Mouse (Mus musculus) gastrocnemius, adult 18-20 months (tissue): Measurements from ENCODE around the gene D230025D16Rik. TPM values are rescaled to one million over a fixed set of nuclear protein-coding genes. Genes with fewer than 3 reads are reported as not detected.
"Not testable (repeated sequence)": the region's sequence is repeated elsewhere in the genome, so short reads cannot be mapped to it uniquely, and the experiment has no call there.

Source experiments
- DNase-seq: peaks from one replicate; pipeline ENCODE4 v3.0.0; 2021; ENCODE audit warnings: low spot score
- total RNA-seq, 2 experiments: library from RNA; stranded (reverse); gene quantifications; 2 replicates each; pipeline ENCODE4 v1.2.3; 2021

D230025D16Rik gene
- total RNA-seq, 2 experiments from 2014 or later = 39.5 to 47.6 TPM

DNA sequence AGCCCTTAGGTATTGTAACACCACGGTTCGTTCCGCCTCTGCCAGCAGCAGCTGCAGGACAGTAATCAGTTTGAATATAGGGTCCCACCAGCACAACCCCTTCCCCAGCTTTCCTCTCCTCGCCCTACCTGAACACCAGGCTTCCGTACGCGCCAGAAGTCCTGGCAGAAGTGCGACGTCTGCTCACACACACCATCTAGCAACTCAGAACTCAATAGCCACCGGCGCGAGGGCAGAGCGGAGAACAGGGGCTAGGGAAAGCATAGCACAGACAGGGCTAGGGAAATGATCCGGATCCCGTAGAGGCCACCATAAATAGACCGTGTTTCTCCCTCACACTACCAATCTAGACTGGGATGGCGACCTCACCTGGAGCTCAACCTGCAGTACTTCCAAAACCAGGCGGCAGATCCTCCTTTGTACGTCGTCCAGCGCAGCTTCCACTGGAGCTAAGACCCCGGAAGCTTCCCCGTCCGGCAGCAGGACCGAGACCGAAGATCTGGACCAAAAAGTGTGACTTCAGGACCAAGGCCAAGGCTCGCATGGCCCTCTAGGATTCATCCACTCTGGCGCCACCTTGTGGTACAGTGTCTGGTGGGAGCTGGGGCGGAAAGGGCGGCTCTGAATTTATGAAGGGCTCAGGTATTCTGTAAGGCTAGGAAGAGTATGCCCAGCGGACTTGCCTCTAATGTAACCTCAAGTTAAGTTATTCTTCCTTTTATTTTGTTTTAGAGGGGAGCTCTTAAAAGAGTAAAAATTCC, 65.8 kb downstream of the D230025D16Rik start:
- DNase-seq = peak; percentile 91

DNA sequence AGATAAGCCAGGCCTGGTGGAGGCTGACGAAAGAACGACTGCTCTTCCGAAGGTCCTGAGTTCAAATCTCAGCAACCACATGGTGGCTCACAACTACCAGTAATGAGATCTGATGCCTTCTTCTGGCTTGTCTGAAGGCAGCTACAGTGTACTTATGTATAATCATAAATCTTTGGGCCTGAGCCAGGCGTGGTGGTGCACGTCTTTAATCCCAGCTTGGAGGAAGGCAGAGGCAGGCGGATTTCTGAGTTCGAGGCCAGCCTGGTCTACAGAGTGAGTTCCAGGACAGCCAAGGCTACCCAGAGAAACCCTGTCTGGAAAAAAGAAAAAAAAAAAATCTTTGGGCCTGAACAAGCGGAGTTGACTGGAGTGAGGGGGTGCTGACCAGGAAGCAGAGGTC, 66.4 kb downstream of the D230025D16Rik start:
- DNase-seq = not testable (repeated sequence)

DNA sequence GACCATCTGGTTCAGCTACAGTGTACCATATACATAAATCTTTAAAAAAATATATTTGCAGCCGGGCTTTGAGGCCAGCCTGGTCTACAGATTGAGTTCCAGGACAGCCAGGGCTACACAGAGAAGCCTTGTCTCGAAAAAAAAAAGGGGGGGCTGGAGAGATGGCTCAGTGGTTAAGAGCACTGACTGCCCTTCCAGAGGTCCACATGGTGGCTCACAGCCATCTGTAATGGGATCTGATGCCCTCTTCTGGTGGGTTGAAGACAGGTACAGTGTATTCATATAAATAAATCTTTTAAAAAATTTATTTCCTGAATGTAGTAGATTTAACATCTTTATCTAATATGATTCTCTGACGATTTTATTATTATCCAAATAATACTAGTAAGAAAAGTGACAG, 66.9 kb downstream of the D230025D16Rik start:
- DNase-seq = not testable (repeated sequence)

DNA sequence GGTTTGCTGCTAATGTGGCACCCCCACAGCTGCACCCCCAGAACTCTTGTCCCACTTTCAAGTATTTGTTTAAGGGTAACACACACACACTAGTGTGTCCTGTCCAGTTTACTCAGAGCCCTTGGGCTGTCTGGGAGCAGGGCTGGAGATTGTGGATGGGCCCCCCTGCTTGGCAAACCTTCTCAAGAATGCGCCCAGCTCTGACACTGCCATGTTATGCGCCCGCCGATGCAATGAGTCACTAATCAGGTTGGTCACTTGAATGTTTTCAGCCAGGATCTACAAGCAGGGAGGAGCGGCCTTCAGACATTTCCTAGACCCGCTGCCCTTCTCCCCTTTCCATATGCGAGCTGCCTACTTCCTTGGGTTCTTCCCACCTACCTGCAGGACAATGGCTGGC, 67.5 kb downstream of the D230025D16Rik start:
- no peak for DNase-seq

DNA sequence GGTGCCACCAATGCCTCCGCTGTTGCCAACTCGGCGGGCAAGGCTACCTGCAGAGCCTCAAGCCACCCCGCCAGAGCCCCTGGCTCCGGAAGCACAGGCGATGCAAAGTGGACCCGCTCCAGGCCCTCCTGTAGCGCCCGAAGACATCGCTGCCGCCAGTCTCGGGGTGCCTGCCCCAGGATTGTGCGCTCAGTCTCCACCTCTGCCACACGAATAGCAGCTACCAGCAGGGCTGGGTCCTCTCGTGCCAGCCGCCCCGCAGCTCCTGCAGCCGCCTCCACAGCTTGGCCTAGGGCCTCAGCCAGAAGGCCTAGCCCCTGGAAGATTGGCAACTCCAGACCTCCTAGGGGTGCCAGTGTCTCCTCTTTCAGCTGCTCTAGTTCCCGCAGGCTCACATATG, 68.5 kb downstream of the D230025D16Rik start:
- no peak for DNase-seq

DNA sequence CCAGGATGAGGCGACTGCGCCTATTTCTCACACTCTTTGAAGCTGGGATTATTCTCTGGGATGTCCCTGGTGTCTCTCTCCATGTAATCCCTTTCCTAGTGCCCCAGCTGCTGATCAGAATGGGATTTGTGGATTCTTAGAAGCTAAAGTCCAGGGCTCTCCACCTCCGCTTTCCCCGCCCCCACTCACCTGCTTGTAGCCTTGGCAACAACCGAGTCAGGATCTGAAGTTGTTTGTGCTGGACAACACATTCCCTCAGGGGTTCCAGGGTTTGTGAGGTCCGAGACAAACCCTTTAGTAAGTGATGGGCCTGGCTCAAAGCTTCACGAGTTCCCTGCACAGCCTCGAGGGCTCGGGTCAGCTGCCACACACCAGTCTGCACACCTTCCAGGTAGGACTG, 69.8 kb downstream of the D230025D16Rik start:
- DNase-seq = no peak

DNA sequence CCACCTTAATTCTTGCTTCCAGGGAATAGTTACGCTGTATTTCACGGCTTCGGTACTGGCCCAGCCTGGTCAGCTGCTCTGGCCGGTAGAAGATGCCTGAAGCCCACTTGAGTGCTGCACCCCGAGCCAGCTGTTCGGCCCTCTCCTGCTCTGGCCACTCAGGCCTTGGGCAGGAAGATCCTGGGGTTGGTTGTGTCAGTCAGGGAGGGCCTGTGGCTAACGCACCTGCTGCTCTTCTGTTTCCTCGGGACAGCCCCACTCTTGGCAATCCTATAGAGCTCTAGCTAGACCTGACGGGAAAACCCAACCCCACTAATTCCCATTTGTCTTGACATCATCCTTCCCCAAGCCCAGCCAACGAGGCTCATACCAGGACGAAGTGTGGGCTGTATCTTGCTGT, 70.3 kb downstream of the D230025D16Rik start:
- DNase-seq = no peak

DNA sequence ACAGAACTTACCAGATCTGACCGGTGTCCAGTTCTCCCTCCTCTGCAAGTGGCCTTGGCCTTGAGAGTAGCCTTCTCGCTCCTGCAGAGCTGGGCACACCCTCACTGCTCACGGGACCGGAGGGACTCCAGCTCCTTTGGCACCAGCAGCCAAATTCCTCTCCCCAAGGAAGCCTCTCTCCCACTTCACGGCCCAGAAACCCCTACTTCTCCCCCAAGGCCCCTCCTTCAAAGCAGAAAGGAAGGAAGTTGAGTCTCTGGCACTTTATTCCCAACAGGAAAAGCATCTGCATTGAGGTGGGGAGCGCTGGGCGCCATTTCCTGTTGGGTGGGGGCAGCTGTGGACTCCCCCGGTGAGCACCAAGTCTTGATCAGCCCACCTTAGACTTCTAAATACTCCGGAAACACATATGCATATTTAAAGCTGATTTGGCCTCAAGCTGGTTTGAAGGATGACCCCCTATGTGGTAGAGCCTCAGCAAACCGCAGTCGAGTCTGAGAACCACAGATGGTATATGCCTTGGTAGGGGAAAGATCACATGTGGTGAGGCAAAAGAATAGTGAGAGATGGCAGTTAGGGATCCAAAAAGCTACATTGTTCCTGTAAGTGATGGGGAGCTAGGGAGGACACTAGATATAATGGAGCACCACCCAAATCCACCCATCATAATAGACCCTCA, 71.1 kb downstream of the D230025D16Rik start, which contains the start of gene Exoc3l:
Gene Exoc3l, minus strand, starts transcription at position 207 of the 679 bp plus-strand sequence.
- no peak for DNase-seq

DNA sequence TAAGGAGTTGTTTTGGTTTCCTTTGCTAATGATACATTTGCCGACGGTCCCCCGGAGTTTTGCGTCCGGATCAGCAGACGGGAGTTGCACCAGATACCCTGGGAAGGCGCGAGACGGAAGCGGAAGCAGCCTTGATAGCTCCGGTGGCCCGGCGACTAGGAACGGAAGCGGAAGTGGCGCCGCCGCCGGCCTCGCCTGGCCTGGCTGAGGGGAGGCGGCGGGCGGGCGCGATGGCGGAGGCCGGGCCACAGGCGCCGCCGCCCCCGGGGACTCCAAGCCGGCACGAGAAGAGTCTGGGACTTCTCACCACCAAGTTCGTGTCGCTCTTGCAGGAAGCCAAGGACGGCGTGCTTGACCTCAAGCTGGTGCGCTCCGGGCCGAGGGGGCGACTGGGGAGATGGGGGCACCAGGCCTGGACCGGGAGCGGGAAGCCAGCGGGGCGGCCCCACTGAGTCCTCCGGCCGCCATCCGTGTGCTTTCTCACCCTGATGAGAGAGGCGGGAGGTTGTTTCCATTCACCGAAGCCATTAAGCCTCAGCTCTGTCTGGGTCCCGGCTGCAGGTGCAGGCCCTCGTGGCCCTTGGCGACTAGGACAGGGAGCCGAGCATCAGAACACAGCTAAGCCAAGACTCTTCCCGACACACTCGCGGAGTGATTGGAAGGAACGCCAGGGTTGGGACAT, 72.7 kb downstream of the D230025D16Rik start, which contains the start of gene E2f4:
Gene E2f4, plus strand, starts transcription at position 153 of the 682 bp plus-strand sequence.
- peak; percentile 91 for DNase-seq

DNA sequence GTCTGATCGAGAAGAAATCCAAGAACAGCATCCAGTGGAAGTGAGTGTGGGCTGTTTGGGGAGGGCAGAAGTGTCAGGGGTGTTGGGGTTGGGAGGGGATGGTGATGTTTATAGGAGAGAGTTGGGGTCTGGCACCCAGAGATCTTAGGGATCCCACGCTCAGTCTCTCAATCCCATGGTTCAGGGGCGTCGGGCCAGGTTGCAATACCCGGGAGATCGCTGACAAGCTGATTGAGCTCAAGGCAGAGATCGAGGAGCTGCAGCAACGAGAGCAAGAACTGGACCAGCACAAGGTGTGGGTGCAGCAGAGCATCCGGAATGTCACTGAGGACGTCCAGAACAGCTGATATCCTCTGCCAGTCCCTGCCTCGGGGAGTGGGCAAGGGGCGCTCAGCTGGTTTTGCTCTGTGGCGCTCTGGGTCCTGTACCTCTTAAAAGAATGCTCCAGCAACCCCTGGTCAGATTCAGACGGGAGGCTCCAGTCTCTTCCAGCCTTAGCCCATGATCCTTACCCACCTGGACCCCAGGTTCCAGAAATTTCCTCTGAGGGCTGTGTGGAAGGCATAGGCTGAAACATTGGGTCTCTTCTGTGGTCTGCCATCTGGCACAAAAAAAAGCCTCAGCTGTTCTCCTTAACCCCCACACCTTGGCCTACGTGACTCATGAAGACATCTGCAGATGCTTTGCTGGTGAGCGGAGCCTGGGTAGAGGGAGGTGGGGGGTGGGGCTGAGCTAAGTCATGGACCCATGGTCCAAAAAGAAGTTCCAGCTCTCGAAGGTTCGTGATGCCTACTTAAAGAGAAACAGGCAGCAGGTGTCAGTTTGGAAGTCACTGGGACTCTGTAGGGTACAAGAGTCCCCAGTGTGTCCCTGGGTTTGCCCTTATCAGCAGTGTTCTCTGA, 73.7 kb downstream of the D230025D16Rik start:
- no peak for DNase-seq

DNA sequence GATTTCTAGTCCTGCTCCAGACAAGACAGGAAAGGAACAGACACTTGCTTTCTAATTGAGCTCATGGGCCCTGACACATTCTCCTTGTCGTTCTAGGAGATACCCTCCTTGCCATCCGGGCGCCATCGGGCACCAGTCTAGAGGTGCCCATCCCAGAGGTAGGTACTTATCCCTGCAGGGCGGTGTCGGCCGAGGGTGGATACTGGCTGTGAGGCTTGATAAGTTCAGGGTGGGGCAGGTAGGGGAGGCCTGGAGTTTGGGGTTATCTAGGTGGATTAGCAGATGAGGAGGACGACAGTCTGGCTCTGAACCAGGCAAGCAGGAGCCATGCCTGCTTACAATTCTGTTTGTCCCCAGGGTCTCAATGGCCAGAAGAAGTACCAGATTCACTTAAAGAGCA, 75.0 kb downstream of the D230025D16Rik start:
- no peak for DNase-seq

Other genes starting within 250 kb of the D230025D16Rik start
- not detected for gene Ces2h, start 224.3 kb upstream of the D230025D16Rik start, total RNA-seq
- under 1 TPM in 1 of 2 experiments, not detected in 1; 0.57 TPM for gene Ces3a, start 176.5 kb upstream of the D230025D16Rik start, total RNA-seq
- under 1 TPM in 1 of 2 experiments, not detected in 1; 0.12 TPM for gene Ces3b, start 141.4 kb upstream of the D230025D16Rik start, total RNA-seq
- gene Ces4a, start 93.3 kb upstream of the D230025D16Rik start, total RNA-seq = not detected
- gene Cbfb, start 54.5 kb upstream of the D230025D16Rik start, total RNA-seq = 10 to 100 TPM; 80.3 to 88.8 TPM
- gene B3gnt9, start 30.0 kb downstream of the D230025D16Rik start, total RNA-seq = 1 to 10 TPM; 1.3 to 1.9 TPM
- gene Tradd, start 39.5 kb downstream of the D230025D16Rik start, total RNA-seq = 1 to 10 TPM; 2.8 to 3.3 TPM
- under 1 TPM; 0.55 to 0.71 TPM for gene Fbxl8, start 39.5 kb downstream of the D230025D16Rik start, total RNA-seq
- gene Hsf4, start 44.7 kb downstream of the D230025D16Rik start, total RNA-seq = 10 to 100 TPM in 1 of 2 experiments, 1 to 10 TPM in 1; 9.8 to 11.1 TPM
- gene Nol3, start 51.0 kb downstream of the D230025D16Rik start, total RNA-seq = 10 to 100 TPM; 32.7 to 38.9 TPM
- gene 4931428F04Rik, start 64.7 kb downstream of the D230025D16Rik start, total RNA-seq = under 1 TPM; 0.53 to 0.74 TPM
- 1 to 10 TPM in 1 of 2 experiments, under 1 TPM in 1; 0.85 to 1.3 TPM for gene Exoc3l, start 71.0 kb downstream of the D230025D16Rik start, total RNA-seq
- 10 to 100 TPM; 31.2 to 31.7 TPM for gene E2f4, start 72.5 kb downstream of the D230025D16Rik start, total RNA-seq
- 1 to 10 TPM; 1.3 to 2.2 TPM for gene Elmo3, start 80.5 kb downstream of the D230025D16Rik start, total RNA-seq
- gene Lrrc29, start 101.1 kb downstream of the D230025D16Rik start, total RNA-seq = 1 to 10 TPM in 1 of 2 experiments, under 1 TPM in 1; 0.89 to 1.4 TPM
- gene Tmem208, start 101.2 kb downstream of the D230025D16Rik start, total RNA-seq = 10 to 100 TPM; 21.1 to 22.6 TPM
- 10 to 100 TPM; 19.7 to 26.1 TPM for gene Fhod1, start 122.8 kb downstream of the D230025D16Rik start, total RNA-seq
- gene Slc9a5, start 123.7 kb downstream of the D230025D16Rik start, total RNA-seq = under 1 TPM; 0.25 to 0.50 TPM
- gene Plekhg4, start 148.1 kb downstream of the D230025D16Rik start, total RNA-seq = under 1 TPM in 1 of 2 experiments, not detected in 1; 0.09 TPM
- under 1 TPM in 1 of 2 experiments, not detected in 1; 0.21 TPM for gene Kctd19, start 188.4 kb downstream of the D230025D16Rik start, total RNA-seq
- under 1 TPM; 0.41 to 0.64 TPM for gene Lrrc36, start 188.4 kb downstream of the D230025D16Rik start, total RNA-seq
- 10 to 100 TPM; 47.9 to 56.7 TPM for gene Tppp3, start 246.4 kb downstream of the D230025D16Rik start, total RNA-seq